Mouse (Mus musculus) ovary, postnatal 10 days (tissue): ENCODE results near the gene Gja8.

Source experiments
- DNase-seq: peaks from one replicate; pipeline ENCODE4 v3.0.0; 2022; ENCODE audit warnings: low spot score

The Gja8 gene

GRCm38 (mm10) chr3:96925920-96926319 lies at the start of gene Gja8:
Gja8 (minus strand) TSS chr3:96926020.
- DNase-seq = no peak

DNA sequence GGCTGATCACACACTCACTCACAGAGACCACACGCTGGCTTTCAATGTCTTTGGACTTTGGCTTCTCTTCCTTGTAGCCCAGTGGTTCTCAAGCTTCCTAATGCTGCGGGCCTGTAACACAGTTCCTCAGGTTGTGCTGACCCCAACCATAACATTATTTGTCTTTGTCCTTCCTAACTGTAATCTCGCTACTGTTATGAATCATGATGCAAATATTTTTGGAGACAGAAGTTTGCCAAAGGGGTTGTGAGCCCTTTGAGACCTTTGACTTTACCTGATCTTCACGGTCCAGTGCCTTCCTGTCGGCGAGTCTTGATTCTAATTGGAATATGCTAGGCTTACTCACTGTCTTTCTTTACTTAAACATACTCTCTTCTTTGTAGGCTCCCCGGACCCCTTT lies 48.6 kb upstream of the Gja8 start:
- DNase-seq = no peak

DNA sequence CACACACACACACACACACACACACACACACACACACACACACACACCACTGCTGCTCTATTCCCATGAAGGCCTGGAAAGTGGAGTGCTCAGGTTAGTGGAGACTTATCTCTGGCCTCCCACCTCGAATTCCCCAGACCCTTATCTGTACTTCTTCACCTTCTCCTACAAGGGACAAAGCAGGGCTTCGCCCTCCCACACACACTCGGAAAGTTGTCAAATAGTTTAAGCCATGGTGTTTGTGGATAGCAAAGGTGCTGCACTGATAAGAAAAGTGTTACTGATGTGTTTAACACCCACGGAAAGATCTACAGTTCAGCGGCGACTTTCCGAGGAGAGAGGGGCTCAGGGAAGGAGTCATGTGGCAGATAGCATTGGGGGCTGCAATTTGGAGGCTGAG lies 45.2 kb upstream of the Gja8 start:
- no peak for DNase-seq

DNA sequence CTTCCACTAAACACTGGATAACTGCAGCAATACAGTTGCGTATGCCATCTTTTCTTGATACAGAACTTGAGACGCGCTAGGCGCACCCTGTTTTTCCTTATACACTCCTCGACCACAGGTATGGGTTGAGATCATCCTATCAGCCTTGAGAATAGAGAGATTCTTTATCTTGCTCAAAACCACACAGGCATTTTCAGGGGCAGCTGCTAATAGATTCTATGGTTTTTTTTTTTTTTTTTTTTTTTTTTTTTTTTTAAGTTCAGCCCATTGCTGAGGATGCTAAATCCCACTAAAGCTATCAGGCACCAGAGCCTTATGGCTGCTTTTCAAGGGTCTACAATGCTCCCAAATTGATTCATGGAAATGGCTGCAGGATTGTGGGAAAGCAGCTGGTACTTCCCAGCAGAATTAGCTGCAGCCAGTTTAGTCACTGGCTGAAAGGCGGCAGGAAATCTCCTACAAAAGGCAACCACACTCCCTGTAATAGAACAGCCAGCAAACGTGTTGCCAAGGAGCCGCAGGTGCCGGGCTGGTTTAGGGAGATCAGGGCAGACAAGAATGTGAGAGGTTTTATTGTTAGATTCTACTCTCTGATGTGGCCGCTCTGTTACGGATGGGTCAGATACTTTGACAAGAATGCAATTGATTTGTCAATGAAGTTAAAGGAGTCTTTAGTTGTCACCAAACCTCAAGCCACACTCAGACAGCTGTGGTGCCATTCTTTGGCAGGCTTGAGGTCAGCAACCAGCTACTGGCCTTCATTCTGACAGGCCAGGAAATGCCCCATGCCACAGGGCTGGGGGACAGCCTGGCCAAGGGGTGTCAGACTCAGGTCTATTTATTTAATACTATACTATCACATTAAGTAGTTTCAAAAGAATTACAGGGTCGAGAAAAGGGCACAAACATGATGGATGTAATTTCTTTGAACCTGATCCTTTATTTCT lies 37.5 kb upstream of the Gja8 start:
- DNase-seq = no peak

DNA sequence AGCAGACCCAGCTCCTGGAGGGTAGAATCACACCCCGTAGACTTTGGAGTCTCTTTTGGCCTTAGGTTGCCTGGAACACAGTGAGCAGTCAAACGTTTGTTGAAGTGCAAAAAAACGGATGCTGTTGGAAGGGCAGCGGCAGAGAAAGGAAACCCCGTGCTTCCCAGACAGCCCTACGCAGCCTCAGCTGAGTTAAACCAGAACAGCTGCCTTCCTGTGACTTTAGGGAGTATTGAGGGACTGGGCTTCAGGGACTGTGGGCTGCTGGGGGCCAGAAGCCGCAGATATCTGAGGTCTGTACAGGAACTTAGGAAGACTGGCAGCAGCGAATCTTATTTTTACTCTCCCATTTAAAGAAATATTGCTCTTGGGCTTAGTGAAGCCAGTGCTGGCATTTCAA lies 34.8 kb upstream of the Gja8 start:
- DNase-seq = no peak

GRCm38 (mm10) chr3:96953489-96954233 lies 27.8 kb upstream of the Gja8 start:
- DNase-seq = no peak

- DNase-seq = no peak
Observed at GRCm38 (mm10) chr3:96942706-96943105, 16.9 kb upstream of the Gja8 start.

GRCm38 (mm10) chr3:96938738-96939137 lies 12.9 kb upstream of the Gja8 start:
- peak; percentile 74 for DNase-seq

DNA sequence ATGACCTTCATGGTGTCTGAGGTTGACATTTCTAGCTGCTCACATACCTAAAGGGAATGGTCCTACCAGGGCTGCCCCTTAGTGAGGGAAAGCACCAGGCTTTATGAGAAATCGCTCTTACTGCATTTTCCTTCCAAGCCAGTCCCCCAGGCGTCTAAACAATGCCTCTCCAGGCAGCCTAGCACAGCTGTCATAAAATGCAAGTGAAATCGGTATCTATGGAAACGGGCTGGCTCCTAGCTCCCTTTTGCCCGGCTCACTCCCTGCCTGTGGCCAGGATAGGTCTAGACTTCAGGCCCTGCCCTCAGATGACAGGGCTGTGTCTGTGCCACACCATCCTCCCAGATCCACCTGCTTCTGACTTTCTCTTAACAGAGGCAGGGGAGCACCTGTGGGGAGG lies 11.8 kb upstream of the Gja8 start:
- no peak for DNase-seq

DNA sequence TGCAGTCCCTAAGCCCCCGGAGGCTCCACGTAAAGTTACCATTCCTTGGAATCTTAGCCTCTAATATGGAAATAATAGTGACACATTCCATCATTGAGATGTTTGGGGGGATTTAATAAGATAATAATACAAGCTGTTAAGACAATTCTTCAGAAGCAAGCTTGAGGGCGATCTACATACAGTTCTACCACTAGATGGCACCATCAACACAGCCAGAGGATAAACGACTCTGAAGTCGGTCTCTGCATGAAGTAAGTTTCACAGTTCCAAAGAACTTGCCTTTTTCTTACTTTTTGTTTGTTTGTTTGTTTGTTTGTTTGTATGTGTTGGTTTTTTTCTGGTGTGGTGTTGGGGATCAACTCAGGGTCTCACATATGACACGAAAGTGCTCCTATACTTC lies 10.4 kb upstream of the Gja8 start:
- DNase-seq = no peak

GRCm38 (mm10) chr3:96931261-96931681 lies 5.5 kb upstream of the Gja8 start:
- no peak for DNase-seq

- DNase-seq = no peak
Observed at GRCm38 (mm10) chr3:96924631-96925030, 1.2 kb downstream of the Gja8 start.

DNA sequence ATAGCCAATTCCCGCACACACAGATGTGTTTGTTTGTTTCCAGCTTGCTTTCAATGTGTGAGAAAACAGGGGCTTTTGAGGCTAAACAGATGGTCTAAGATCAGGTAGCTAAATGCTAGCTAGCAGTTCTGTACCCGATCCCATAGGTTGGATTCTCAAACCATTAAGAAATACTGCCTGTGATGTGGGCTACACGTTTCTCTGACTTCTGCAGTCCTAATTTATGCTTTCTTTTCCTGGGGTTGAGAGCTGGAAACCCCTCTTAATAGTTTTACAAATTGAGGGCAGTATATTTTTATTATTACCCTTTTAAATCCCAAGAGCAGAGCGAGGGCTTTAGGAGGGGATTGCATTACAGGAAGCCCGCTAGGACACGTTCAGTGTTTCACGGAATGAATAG lies 4.8 kb downstream of the Gja8 start:
- DNase-seq = no peak

GRCm38 (mm10) chr3:96905592-96905991 lies 20.2 kb downstream of the Gja8 start:
- DNase-seq = no peak

GRCm38 (mm10) chr3:96904851-96905541 lies 20.8 kb downstream of the Gja8 start, which contains the start of gene Gpr89:
Gpr89 (minus strand) TSS chr3:96905346.
- DNase-seq = peak; percentile 94

- no peak for DNase-seq
Observed at GRCm38 (mm10) chr3:96904393-96904792, 21.4 kb downstream of the Gja8 start, which contains the start of gene Gja5. Gja5 (plus strand) TSS chr3:96904693.

GRCm38 (mm10) chr3:96902336-96902999 lies 23.4 kb downstream of the Gja8 start:
- DNase-seq = no peak

GRCm38 (mm10) chr3:96883690-96884089 lies 42.1 kb downstream of the Gja8 start:
- no peak for DNase-seq

DNA sequence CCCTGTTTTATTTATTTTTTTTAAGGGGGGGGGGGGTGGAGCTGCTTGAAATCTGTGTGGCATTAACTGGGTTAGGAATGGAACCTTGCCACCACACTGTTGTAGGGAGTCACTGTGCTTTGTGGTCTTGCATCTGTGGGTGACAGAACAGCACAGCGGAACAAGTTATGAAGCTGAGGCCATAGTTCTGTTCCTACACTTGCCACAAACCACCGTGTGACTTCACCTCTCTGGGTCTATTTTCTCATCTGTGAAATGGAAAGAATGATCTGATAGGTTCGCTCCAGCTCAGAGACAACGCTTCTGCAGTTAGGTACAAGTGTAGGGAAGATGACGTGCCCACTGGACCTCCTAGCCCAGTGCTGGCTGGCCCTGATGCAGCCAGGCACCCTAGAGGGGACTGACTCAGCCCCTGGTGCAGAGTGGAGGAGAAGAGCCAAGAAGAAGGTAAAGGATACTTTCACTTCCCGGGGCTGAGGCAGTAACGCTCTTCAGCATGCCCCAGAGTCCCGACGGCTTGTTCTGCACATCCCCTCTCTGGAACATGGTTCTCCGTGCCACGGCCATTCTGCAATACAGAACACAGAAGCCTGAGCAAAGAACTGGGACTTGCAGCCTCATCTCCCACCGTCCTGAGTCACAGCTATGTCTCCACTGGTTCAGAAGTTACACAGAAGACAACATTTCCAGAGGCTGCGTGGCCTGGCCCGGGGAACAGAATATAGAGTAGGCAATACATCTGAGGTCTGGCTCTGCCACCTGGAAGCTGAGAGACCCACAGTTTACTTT lies 43.6 kb downstream of the Gja8 start:
- no peak for DNase-seq

GRCm38 (mm10) chr3:96881557-96881956 lies 44.3 kb downstream of the Gja8 start:
- DNase-seq = no peak

- no peak for DNase-seq
Observed at GRCm38 (mm10) chr3:96880385-96880784, 45.4 kb downstream of the Gja8 start.
